ENCODE assay signal across 19 mouse cellular contexts in the genomic region with DNA sequence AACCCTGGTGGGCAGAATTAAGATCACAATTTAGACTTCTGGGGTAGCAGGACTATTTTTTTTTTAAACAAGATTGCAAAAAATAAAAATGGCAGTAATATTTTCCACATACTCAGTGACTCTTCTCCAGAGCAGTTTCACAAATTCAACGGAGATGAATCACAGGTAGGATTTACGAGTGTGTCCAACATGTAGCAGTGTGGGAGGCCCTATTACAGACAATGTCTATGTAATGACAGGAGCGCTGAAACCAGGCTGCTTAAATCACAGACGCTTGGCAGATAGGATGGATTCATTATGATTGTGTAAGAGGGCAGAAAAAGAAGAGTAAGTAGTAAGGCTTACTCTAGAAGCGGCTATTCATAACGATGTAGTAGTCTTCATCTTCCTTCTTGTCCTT.
"Had no signal": no experiment of that assay in that cellular context is flagged by ENCODE, and none has a peak within 500 bp of the region (broad histone marks: within the 10 kb centered on the region; RNA-seq: fewer than 3 reads in every experiment).

No protein-coding gene starts in this region.

- H3K27ac ChIP-seq: kidney, embryonic 15.5 days; left cerebral cortex, adult 2 months; liver, embryonic 13.5 days; midbrain, embryonic 12.5 days; midbrain, embryonic 15.5 days; neural tube, embryonic 12.5 days; neural tube, embryonic 15.5 days; stomach, postnatal 0 days had no signal

- H3K9ac ChIP-seq: kidney, embryonic 15.5 days; liver, embryonic 13.5 days; midbrain, embryonic 12.5 days; midbrain, embryonic 15.5 days; neural tube, embryonic 12.5 days; neural tube, embryonic 15.5 days had no signal

- ATAC-seq: midbrain, embryonic 15.5 days had no signal

- DNase-seq: kidney, postnatal 10 days; kidney, postnatal 36 days; layer of hippocampus, postnatal 36 days; liver, embryonic 13.5 days; lung, adult 2 months; right cerebral cortex, adult 18-20 months; right cerebral cortex, postnatal 14 days; right cerebral cortex, postnatal 4 days; thymus, adult 2 months; thymus, postnatal 14 days; thymus, postnatal 4 days had no signal

- H3K9me3 ChIP-seq: kidney, embryonic 15.5 days; liver, embryonic 13.5 days; midbrain, embryonic 12.5 days; midbrain, embryonic 15.5 days; neural tube, embryonic 12.5 days; neural tube, embryonic 15.5 days had no signal

- H3K4me3 ChIP-seq: kidney, embryonic 15.5 days; left cerebral cortex, adult 2 months; liver, embryonic 13.5 days; megakaryocyte, embryonic 14.5 days; midbrain, embryonic 12.5 days; midbrain, embryonic 15.5 days; neural tube, embryonic 12.5 days; neural tube, embryonic 15.5 days had no signal

- H3K4me1 ChIP-seq: kidney, embryonic 15.5 days; liver, embryonic 13.5 days; midbrain, embryonic 12.5 days; midbrain, embryonic 15.5 days; neural tube, embryonic 12.5 days; neural tube, embryonic 15.5 days had no signal

- H3K4me2 ChIP-seq: kidney, embryonic 15.5 days; liver, embryonic 13.5 days; midbrain, embryonic 12.5 days; midbrain, embryonic 15.5 days; neural tube, embryonic 12.5 days; neural tube, embryonic 15.5 days had no signal

- H3K36me3 ChIP-seq: kidney, embryonic 15.5 days; liver, embryonic 13.5 days; midbrain, embryonic 12.5 days; midbrain, embryonic 15.5 days; neural tube, embryonic 12.5 days; neural tube, embryonic 15.5 days had no signal

- H3K27me3 ChIP-seq: kidney, embryonic 15.5 days; liver, embryonic 13.5 days; megakaryocyte, embryonic 14.5 days; midbrain, embryonic 12.5 days; midbrain, embryonic 15.5 days; neural tube, embryonic 12.5 days; neural tube, embryonic 15.5 days had no signal
